In genomic region chr17:86963586-86963902, GRCm38 (mm10) we compare ENCODE assay signal across 8 mouse cellular contexts. TPM values are rescaled to one million over a fixed set of nuclear protein-coding genes. Genes with fewer than 3 reads are reported as not detected.
DNase-seq lines count a peak whose midpoint lies in the region; ATAC-seq and TF ChIP-seq lines count a peak whose summit lies in the region.

No protein-coding gene starts in this region.

- no peaks in the 10 kb centered on the region for H3K27me3 ChIP-seq in forebrain, embryonic 13.5 days
- no peaks in the 10 kb centered on the region for H3K27me3 ChIP-seq in kidney, postnatal 0 days (ENCODE audit: insufficient read depth, low read length)
- H3K27me3 ChIP-seq in myocyte (ENCODE audit: control insufficient read depth, insufficient read depth, insufficient read length) = no peaks in the 10 kb centered on the region

- H3K4me3 ChIP-seq in bone marrow macrophage, adult 2 months (ENCODE audit: insufficient read depth, low read length) = peak overlapping the region; percentile 96
- H3K4me3 ChIP-seq in forebrain, embryonic 13.5 days = peak overlapping the region; percentile 78
- H3K4me3 ChIP-seq in kidney, postnatal 0 days (replicated peaks; ENCODE audit: low read depth, low read length) = peak overlapping the region; percentile 84
- H3K4me3 ChIP-seq in myocyte = peak overlapping the region; percentile 94

- peaks cover 47% of the 10 kb centered on the region for H3K79me2 ChIP-seq in myocyte (ENCODE audit: control insufficient read depth, insufficient read depth)

- H3K9ac ChIP-seq in forebrain, embryonic 13.5 days = peak overlapping the region; percentile 87
- peak overlapping the region; percentile 92 for H3K9ac ChIP-seq in kidney, postnatal 0 days (ENCODE audit: low read depth, low read length)

- peak overlapping the region; percentile 62 for H3K27ac ChIP-seq in bone marrow macrophage, adult 2 months (ENCODE audit: insufficient read depth, low read depth, low read length)
- peak overlapping the region; percentile 75 for H3K27ac ChIP-seq in forebrain, embryonic 13.5 days
- peak overlapping the region; percentile 95 for H3K27ac ChIP-seq in kidney, postnatal 0 days

- H3K9me3 ChIP-seq in forebrain, embryonic 13.5 days (replicated peaks) = no peaks in the 10 kb centered on the region
- H3K9me3 ChIP-seq in kidney, postnatal 0 days (replicated peaks; ENCODE audit: low read length) = no peaks in the 10 kb centered on the region

- no peaks in the 10 kb centered on the region for H3K36me3 ChIP-seq in forebrain, embryonic 13.5 days (ENCODE audit: poor library complexity, severe bottlenecking)
- no peaks in the 10 kb centered on the region for H3K36me3 ChIP-seq in kidney, postnatal 0 days (ENCODE audit: insufficient read depth, low read length)
- H3K36me3 ChIP-seq in myocyte (ENCODE audit: control insufficient read depth, insufficient read depth) = peaks cover 5% of the 10 kb centered on the region

- DNase-seq in lung, adult 18-20 months = peak; percentile 36 to 39
- DNase-seq in lung, postnatal 25 days (ENCODE audit: low spot score) = no peak
- DNase-seq in kidney, postnatal 0 days (ENCODE audit: low spot score) = peak; percentile 48
- no peak for DNase-seq in urinary bladder, postnatal 4 days (ENCODE audit: low spot score in 2 of 2)

- peaks cover 37% of the 10 kb centered on the region for H3K4me1 ChIP-seq in bone marrow macrophage, adult 2 months (ENCODE audit: control insufficient read depth, insufficient read depth, low read length)
- H3K4me1 ChIP-seq in forebrain, embryonic 13.5 days = peaks cover 36% of the 10 kb centered on the region
- H3K4me1 ChIP-seq in kidney, postnatal 0 days (replicated peaks; ENCODE audit: insufficient read depth, low read length) = peaks cover 9% of the 10 kb centered on the region; the same call in 1 of the 2 replicates

- H3ac ChIP-seq in myocyte (ENCODE audit: control insufficient read depth, insufficient read length) = peak overlapping the region; percentile 62

- no peak for TF ChIP-seq CTCF in bone marrow macrophage, adult 2 months (IDR thresholded peaks at IDR 0.05; ENCODE audit: low read depth, low read length)
- no peak for TF ChIP-seq CTCF in kidney, postnatal 0 days (IDR thresholded peaks at IDR 0.05; ENCODE audit: low read depth)

- WGBS in forebrain, embryonic 13.5 days = 0% methylated on average over 20 of the region's 26 CpGs
- 0% methylated on average over 21 of the region's 26 CpGs for WGBS in kidney, postnatal 0 days

- TF ChIP-seq POLR2A in bone marrow macrophage, adult 2 months (IDR thresholded peaks at IDR 0.05; ENCODE audit: borderline replicate concordance, low read depth, low read length) = no peak
- peak; percentile 24 for TF ChIP-seq POLR2A in myocyte (IDR thresholded peaks at IDR 0.05; ENCODE audit: insufficient read length, low read depth)

- peak overlapping the region; percentile 85 for H3K4me2 ChIP-seq in forebrain, embryonic 13.5 days
- peak overlapping the region; percentile 88 for H3K4me2 ChIP-seq in kidney, postnatal 0 days (ENCODE audit: low read length)
- no peak overlapping the region for H3K4me2 ChIP-seq in myocyte (ENCODE audit: low read depth)

- peak; percentile 57 for ATAC-seq in forebrain, embryonic 13.5 days
- peak; percentile 22; the same call in 1 of the 2 replicates for ATAC-seq in kidney, postnatal 0 days (replicated peaks; ENCODE audit: low FRiP score, low read depth)
- no peak for ATAC-seq in inflammation-experienced regulatory T-cells, adult 6 months

TF ChIP-seq in myocyte, 11 proteins besides CTCF, POLR2A, EP300 and RAD21:
- TF ChIP-seq POLR2AphosphoS2 (IDR thresholded peaks at IDR 0.05; ENCODE audit: insufficient read length, low read depth) = peak; percentile 70
- peak in 1 of 3 experiments; percentile 3 for TF ChIP-seq MYOD1 (IDR thresholded peaks at IDR 0.05; ENCODE audit: control insufficient read depth in 1 of 3, insufficient read length in 2 of 3, low read depth in 2 of 3)
- TF ChIP-seq MYOG (IDR thresholded peaks at IDR 0.05; ENCODE audit: control insufficient read depth in 1 of 3, insufficient read depth in 1 of 3, insufficient read length in 2 of 3, low read depth in 2 of 3) = no peak

RNA-seq across cellular contexts. Expression of gene Rhoq, which starts 0.7 kb away (rescaled TPM):
- polyA plus RNA-seq in bone marrow macrophage, adult 2 months (2012; ENCODE audit: insufficient read depth, insufficient read length, missing spikeins) = 45.7 and 50.2 TPM in 2 replicates
- 5.1 and 5.7 TPM in 2 replicates for polyA plus RNA-seq in forebrain, embryonic 13.5 days (2015; fragmentation: Nextera tagmentation; extraction: Ambion mirVana)
- 12.7 and 13.0 TPM in 2 replicates for polyA plus RNA-seq in kidney, postnatal 0 days (2015; fragmentation: Nextera tagmentation; extraction: Ambion mirVana)
- 60.0 TPM for polyA plus RNA-seq in myocyte (2012; fragmentation: generic; extraction: Trizol)
- 1 to 10 TPM; 3.0 to 4.8 (median 3.8) TPM for polyA plus RNA-seq in inflammation-experienced regulatory T-cells, adult 6 months (2017; shearing (Covaris generic))

RNA-seq across cellular contexts. Expression of gene Atp6v1e2, which starts 15.8 kb away (rescaled TPM):
- not detected in 2 replicates for polyA plus RNA-seq in bone marrow macrophage, adult 2 months (2012; ENCODE audit: insufficient read depth, insufficient read length, missing spikeins)
- polyA plus RNA-seq in forebrain, embryonic 13.5 days (2015; fragmentation: Nextera tagmentation; extraction: Ambion mirVana) = not detected in 2 replicates
- polyA plus RNA-seq in kidney, postnatal 0 days (2015; fragmentation: Nextera tagmentation; extraction: Ambion mirVana) = 0.14 TPM in 1 of 2 replicates, not detected in the other
- not detected for polyA plus RNA-seq in myocyte (2012; fragmentation: generic; extraction: Trizol)
- polyA plus RNA-seq in inflammation-experienced regulatory T-cells, adult 6 months (2017; shearing (Covaris generic)) = not detected

RNA-seq across cellular contexts. Expression of gene Tmem247, which starts 46.4 kb away (rescaled TPM):
- polyA plus RNA-seq in bone marrow macrophage, adult 2 months (2012; ENCODE audit: insufficient read depth, insufficient read length, missing spikeins) = not detected in 2 replicates
- not detected in 2 replicates for polyA plus RNA-seq in forebrain, embryonic 13.5 days (2015; fragmentation: Nextera tagmentation; extraction: Ambion mirVana)
- polyA plus RNA-seq in kidney, postnatal 0 days (2015; fragmentation: Nextera tagmentation; extraction: Ambion mirVana) = not detected in 2 replicates
- not detected for polyA plus RNA-seq in myocyte (2012; fragmentation: generic; extraction: Trizol)
- polyA plus RNA-seq in inflammation-experienced regulatory T-cells, adult 6 months (2017; shearing (Covaris generic)) = not detected

Comparison
In these comparisons a context has a peak if more than half of its experiments do, and no peak if none do; other contexts are left out.
1. DNase-seq: peak in lung, adult 18-20 months (2 of 2) and kidney, postnatal 0 days (single experiment); none in lung, postnatal 25 days (single experiment) and urinary bladder, postnatal 4 days (0 of 2).
2. Peak in every context shown above with its lines, with median percentiles within 50 percentile points of each other: H3K27ac ChIP-seq and H3K4me3 ChIP-seq.